Mouse (Mus musculus) lung, postnatal 14 days (tissue): ENCODE data around the gene Dcaf5.
"Not testable (repeated sequence)": the region's sequence is repeated elsewhere in the genome, so short reads cannot be mapped to it uniquely, and the experiment has no call there.

Experiments
- DNase-seq: peaks from one replicate; pipeline ENCODE4 v3.0.0; 2021

The Dcaf5 gene

GRCm38 (mm10) chr12:80436336-80436976 is at the start of gene Dcaf5:
Gene Dcaf5 (minus strand): TSS chr12:80436601.
- peak; percentile 82 for DNase-seq

GRCm38 (mm10) chr12:80483397-80483796 is 47.0 kb upstream of the Dcaf5 start:
- DNase-seq, result no peak

DNA sequence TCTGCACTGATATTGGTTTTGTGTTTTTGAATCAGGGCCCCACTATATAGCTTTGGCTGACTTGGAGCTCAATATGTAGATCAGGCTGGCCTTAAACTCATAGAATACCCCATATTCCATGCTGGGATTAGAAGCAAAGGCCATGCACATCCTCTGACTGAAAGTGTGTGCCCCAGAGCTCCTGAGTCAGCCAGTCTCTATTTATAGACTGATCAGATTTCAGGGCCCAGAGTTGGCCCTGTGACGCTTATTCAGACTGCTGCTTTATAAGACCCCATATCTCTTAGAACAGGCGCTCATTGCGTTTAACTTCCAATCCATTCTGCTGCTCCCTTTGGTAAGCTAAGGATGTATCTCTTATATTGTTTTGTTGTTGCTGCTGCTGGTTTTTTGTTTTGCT is 43.6 kb upstream of the Dcaf5 start:
- DNase-seq, result no peak

GRCm38 (mm10) chr12:80473731-80474130 is 37.3 kb upstream of the Dcaf5 start:
- no peak for DNase-seq

DNA sequence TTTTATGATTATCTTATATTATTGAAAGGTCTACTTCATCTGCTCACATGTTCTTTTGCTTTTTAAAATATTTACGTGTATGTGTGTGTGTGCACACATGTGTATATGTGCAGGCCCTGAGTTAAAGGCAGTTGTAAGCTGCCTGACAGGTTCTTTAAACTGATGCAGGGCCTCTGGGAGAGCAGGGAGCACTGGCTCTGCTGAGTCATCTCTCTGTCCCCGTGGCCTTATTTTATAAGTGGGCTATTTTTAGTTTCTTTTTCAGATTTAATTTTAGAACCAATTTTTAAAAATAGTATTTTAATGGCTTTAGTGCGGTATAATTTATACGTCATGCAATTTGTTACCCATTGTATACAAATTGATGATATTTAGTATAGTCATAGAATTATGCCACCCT is 35.5 kb upstream of the Dcaf5 start:
- DNase-seq, result no peak

DNA sequence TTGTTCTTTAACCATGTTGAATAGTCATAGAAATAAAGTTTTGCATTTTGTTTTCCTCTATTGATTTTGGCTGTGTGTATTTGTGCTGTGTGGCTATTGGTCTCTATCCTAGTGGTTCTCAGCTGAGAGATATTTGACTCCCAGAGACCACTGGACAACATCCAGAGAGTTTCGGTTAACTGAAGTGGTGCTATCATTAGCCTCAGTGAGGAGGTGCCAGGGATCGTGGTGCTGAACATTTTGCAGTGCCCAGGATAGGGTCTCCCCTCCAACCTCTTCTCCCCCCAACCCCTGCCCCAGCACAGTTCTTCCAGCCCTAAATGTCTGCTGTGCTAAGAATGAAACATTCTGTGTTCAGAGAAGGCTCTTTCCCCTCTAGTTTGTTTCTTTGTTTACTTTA is 33.8 kb upstream of the Dcaf5 start:
- DNase-seq, result no peak

GRCm38 (mm10) chr12:80463666-80464269 is 27.4 kb upstream of the Dcaf5 start:
- DNase-seq, result no peak

- peak; percentile 90 for DNase-seq
Measured at GRCm38 (mm10) chr12:80462942-80463651, 26.7 kb upstream of the Dcaf5 start, which contains the start of gene Exd2. Gene Exd2 (plus strand): TSS chr12:80463095.

- not testable (repeated sequence) for DNase-seq
Measured at GRCm38 (mm10) chr12:80462292-80462896, 26.0 kb upstream of the Dcaf5 start.

DNA sequence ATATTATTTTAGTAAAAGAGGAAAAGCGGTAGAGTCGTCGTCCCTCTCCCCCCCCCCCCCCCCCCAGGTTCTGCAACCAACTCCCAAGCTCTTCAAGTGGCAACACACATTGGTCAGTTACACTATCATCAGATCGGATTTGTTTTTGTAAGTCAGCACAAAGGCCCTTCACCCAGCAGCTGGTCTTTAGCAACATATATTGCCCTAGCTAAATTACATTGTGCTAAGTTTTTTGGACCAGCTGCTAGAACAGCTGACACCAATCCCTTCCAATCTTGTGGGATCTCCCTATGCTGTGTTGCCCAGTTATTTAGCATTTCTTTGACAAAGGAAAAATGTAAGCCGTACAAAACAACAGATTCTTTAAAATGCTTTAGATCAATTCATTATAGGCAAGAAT is 21.6 kb upstream of the Dcaf5 start:
- DNase-seq, result no peak

- DNase-seq, result no peak
Measured at GRCm38 (mm10) chr12:80453506-80453905, 17.1 kb upstream of the Dcaf5 start.

DNA sequence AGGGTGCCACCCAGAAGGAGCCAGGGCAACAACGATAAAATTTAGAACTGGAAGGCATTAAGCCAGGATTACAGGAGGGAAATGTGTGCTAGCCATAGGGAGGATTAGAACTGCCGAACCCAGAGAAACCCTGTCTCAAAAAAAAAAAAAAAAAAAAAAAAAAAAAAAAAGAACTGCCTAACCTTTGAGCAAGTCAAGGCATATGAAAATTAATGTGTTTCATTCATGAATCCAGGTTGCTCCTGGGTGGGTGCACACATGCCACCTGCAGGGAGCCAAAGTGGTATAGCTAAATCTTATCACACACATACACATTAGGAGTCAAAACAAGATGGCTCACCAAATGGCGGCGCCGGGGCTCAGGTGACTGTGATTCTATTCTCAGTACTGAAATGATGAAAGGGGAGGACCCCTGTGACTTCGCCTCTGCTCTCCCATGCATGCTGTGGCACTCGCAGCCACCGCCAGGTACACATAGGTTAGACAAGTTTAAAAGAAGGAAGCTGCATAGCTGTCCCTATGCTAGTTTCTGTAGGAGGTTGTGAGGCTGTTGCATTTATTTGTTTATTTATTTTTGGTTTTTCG is 8.2 kb upstream of the Dcaf5 start:
- DNase-seq, result no peak

- peak; percentile 20 for DNase-seq
Measured at GRCm38 (mm10) chr12:80440957-80441356, 4.6 kb upstream of the Dcaf5 start.

DNA sequence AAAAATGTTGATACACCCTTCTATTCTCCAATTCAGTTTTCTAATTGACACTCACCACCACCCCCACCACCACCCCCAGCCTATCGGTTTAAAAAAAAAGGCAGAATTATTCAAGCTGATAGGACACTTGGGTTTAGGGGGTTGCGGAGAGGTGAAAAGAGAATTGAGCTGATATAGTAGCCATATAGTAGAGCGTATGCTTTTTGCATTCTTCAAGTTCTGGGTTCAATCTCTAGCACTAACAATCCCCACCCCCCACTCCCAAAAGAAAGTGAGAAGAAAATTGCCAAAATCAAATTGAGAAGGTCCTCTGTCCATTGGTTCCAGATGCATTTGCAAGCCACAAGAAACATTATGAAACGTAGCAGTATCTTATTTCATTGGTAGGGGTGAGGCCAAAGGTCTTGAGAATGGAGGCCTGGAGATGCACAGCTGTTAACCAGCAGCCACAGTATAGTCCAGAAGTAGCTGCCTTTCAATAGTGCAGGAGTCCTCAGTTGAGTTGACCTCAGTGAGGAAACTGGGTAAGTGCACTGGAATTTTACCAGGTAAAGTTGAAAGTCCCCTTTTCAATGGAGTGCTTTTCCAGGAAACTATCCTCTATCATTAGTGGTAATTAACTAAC is 762 bp upstream of the Dcaf5 start:
- no peak for DNase-seq

DNA sequence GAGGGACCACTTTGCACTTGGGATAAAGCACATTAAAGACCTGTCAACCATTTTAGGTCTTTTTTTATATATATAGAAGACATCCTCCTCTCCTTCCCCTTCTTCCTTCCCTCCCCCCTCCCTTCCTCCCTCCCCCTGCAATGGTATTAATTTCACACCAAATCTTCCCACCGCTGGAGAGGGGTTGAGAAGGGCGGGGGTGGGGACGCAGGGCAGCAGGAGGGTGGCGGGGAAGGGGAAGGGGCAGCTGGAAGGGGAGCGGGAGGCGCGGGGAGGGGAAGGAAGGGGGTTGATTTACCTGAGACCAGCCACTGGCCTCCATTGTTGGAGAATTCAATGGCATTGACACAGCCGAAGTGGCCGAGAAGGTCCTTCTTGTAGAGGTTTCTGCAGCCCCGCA is 514 bp downstream of the Dcaf5 start:
- no peak for DNase-seq

- DNase-seq, result peak; percentile 67
Measured at GRCm38 (mm10) chr12:80434961-80435691, 1.3 kb downstream of the Dcaf5 start.

DNA sequence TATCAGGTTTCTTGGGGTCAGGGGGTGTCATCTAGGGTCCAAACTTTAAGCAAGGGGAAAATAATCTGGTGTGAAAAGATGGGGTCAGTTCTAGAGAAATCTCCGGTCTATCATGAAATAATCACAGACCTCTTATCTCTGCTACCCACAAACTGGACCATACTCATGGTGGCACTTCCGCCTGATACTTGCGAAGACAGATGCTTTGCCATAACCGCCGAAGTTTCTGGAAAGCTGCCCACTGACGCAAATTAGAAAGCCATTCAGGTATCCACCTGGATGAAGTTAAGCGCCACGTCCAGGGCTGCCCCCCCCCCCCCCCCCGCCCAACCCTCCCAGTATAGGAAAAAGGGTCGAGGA is 1.8 kb downstream of the Dcaf5 start:
- DNase-seq, result no peak

DNA sequence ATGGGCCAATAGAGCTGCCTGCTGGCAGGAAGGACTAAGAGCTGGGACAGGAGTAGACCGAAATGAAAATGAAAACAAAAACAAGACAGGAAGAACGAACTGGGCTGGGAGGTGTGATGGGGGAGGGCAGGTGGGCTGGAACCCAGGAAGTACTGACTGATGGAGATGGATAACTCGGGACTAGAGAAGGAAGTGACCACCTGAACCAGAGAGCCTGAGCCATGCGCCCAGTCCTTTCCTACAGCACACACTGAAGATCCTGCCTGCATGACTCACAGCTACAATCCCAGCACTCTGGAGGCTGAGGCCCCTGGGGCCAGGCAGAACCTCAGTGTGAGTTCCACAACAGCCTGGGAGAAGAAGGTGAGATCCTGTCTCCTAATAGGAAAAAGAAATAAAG is 3.1 kb downstream of the Dcaf5 start:
- DNase-seq, result no peak

DNA sequence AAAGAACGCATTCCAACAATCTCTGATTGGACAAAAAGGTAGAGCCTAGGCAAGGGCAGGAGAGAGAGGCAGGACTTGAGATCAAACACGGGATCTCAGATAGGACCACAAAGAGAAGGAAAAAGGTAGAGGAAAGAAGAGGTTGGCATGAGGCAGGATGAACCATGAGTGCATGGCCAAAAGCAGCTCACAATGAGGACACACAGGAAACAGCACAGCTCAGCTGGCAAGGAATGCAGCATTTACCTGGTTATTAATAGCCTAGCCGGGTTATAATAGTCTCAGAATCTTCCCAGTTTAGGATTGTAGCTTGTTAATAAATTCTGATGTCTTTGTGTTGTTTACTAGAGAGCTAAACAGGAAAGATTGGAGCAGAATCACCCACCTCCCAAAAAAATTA is 8.7 kb downstream of the Dcaf5 start:
- DNase-seq, result no peak

DNA sequence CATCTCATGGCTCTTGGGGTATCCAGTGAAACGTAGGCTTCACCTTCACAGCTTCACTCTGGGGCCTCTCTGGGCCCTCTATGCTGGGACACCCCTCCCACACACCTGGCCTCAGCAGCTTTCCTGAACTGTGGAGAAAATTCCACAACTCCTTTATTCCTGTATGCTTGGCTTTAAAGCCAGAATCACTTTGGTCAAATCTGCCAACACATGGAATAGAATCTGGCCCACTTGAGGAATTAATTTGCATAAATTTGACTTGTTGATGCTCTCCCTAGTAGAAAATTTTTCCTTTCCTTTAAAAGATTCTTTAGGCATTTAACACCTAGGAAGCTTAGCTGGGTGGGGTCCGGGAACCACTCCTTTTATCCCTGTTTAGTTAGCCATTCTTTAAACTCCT is 21.3 kb downstream of the Dcaf5 start:
- no peak for DNase-seq

- DNase-seq, result no peak
Measured at GRCm38 (mm10) chr12:80410855-80411254, 25.5 kb downstream of the Dcaf5 start.

DNA sequence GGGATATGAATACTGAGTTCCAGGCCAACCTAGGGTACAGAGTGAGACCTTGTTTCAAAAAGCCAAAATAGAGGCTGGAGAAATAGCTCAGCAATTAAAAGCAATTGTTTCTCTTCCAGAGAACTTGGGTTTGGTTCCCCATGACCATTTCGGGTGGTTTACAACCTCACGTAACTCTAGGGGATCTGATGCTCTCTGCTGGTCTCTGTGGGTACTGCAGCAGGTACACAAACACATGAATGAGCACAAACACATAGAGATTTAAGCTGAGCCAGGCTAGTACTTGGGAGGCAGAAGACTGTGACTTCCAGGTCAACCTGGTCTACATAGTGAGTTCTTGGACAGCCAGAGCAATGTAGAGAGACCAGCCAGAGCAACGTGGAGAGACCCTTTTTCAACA is 28.6 kb downstream of the Dcaf5 start:
- DNase-seq, result peak; percentile 58
